Mouse (Mus musculus) heart, postnatal 0 days (tissue): Measurements from ENCODE around the gene Gabrr2.

ENCODE experiments used
- CTCF ChIP-seq: IDR thresholded peaks from 2 replicates; pipeline ENCODE4 v1.5.1; 2016; ENCODE audit warnings: antibody characterized with exemption, control low read depth, low read depth
- EP300 ChIP-seq: IDR thresholded peaks from 2 replicates; pipeline ENCODE4 v1.6.1; 2016; ENCODE audit warnings: antibody characterized with exemption, low read depth

GRCm38 (mm10) chr4:33033515-33033914 lies 29.3 kb upstream of the Gabrr2 start:
- no peak for TF ChIP-seq CTCF
- no peak for TF ChIP-seq EP300
